Mouse (Mus musculus): ENCODE data around the gene Cyth1.

Cyth1 gene

DNA sequence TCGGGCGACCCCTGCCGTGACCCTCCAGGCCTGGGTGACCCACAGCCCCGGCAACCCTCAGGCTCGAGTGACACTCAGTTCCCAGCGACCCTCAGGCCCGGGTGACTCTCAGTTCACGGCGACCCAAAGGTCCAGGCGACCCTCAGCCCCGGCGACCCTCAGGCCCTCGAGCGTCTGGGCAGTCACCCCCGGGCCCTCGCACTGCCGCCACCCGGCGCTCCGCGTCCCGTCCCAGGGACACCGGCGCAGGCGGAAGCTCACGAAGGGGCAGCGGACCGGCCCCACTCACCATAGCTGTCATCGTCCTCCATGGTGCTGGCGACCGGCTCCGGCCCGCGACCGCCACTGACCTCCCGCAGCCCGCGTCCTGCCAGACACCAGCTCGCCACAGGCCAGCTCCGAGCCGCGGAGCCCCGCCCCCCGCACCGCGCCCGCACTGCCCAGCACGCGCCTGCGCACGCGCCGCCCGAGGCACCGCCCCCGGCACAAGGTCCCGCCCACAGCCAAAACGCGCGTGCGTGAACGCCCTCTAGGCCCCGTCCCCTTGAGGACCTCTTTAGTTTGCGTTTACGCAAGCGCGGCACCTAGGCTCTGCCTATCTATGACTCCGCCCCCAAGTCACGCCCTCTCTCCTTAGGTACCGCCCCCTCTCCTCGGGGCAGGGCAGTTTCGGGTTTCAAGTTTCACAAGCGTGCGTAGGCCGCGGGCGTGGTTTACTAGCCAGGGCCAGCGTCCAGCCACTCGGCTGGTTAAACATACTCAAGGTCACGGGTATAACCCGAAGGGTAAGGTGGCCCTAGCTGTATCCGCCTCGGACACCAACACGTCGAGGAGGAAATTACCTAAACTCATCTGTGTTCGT lies at the start of gene Cyth1:
Cyth1 (minus strand) TSS at position 443 of the 862 bp plus-strand sequence.
- peak; percentile 99 for DNase-seq

- peak in 1 of 2 experiments; percentile 50 for DNase-seq
These were observed 49.6 kb upstream of the Cyth1 start for GRCm38 (mm10) chr11:118297967-118298366.

GRCm38 (mm10) chr11:118295026-118295425 lies 46.6 kb upstream of the Cyth1 start:
- DNase-seq: no peak

GRCm38 (mm10) chr11:118292671-118293070 lies 44.3 kb upstream of the Cyth1 start:
- DNase-seq: peak; percentile 38 to 65

GRCm38 (mm10) chr11:118289999-118290889 lies 41.9 kb upstream of the Cyth1 start, which contains the start of gene Usp36:
TSS of gene Usp36 (minus strand) at chr11:118290244.
- peak; percentile 100 for DNase-seq

- no peak for DNase-seq
These were observed 41.2 kb upstream of the Cyth1 start for GRCm38 (mm10) chr11:118289562-118289961.

- peak; percentile 31 to 49 for DNase-seq
These were observed 40.7 kb upstream of the Cyth1 start for GRCm38 (mm10) chr11:118289037-118289511.

DNA sequence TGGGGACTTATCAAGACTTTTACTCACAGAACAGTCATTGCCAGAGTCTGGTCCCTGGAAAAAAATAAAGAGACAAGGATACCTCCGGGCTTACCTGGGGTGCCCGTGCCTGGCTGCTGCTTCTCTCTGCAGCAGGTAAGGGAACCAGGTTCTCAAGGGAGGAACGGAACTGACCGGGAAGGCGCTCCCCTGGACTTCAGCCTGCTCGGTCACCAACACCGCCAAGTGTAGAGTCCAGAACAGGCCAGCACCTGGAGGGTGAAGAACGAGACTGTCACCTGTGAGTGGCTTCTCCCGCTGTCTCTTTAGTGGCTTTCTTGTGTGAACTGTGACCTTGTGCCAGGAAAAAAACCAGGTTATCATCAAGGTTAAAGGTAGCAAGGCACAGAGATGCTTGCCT lies 39.2 kb upstream of the Cyth1 start:
- DNase-seq: no peak

DNA sequence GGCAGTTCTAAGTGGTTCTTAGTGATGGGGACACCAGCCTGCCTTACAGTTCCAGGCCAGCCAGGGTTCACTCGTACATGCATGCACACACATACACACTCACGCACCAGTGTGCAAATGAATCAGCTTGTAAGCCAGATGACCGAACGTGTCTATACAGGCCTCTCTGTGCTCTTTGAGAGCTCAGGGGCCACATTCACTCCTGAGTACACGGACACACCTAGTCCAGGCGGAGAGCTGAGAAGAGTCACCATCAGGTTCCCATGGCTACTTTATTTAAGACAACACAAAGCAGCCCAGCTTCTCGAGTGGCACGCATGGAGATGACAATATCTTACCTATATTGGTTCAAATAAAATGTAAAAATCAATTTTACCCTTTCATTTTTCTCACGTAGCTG lies 38.0 kb upstream of the Cyth1 start:
- no peak for DNase-seq

- no peak for DNase-seq
These were observed 37.4 kb upstream of the Cyth1 start for GRCm38 (mm10) chr11:118285791-118286190.

DNA sequence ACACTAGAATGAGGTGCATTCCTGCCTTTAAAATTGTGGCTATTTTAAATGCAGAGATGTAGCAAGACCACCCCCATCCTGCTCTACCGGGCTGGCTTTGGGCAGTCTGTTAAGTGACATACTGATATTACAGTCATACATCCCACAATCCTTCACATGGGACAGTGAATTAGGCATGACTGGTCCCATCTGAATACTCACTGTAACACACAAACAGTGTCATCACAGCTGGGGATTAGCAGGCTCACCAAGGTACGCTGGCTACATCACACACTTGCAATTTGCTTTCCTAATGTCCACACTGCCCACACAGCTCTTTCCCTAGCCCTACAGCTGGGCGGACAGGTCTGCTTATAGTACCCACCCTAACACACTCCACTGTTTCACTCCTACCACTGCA lies 31.8 kb upstream of the Cyth1 start:
- DNase-seq: no peak

GRCm38 (mm10) chr11:118276328-118276727 lies 27.9 kb upstream of the Cyth1 start:
- no peak for DNase-seq

DNA sequence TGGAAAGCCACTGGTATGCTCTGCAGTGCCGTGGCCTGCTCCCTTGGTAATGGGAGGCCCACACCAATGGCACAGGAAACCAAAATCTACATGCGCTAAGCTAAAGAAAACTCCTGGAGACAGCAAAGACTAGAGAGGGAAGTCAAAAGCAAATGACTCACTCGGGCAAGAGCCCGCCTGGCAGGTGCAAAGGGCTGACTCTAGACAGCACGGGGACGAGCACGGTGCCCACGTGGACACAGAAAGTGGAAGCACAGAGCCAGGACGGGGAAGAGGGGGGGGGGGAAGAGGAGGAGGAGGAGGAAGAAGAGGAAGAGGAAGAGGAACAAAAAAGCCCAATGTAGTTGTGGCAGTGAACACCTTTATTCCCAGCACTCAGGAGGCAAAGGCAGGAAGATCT lies 26.7 kb upstream of the Cyth1 start:
- DNase-seq: no peak

- DNase-seq: peak; percentile 48 to 61
These were observed 21.4 kb upstream of the Cyth1 start for GRCm38 (mm10) chr11:118269827-118270226.

DNA sequence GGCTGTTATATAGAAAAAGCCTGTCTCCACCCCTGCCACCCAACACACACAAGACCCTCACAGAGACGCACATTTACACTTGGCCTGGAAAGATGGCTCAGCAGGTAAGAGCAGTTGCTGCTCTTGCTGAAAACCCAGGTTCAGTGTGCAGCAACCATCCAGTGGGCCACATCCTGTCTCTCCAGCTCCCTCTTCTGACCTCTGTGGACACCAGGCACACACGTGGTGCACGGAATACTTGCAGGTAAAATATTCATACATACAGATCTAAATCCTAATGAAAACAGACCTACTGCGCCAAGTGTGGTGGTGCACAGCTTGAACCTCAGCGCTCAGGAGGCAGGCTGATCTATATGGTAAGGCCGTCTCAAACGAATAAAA lies 18.3 kb upstream of the Cyth1 start:
- no peak for DNase-seq

DNA sequence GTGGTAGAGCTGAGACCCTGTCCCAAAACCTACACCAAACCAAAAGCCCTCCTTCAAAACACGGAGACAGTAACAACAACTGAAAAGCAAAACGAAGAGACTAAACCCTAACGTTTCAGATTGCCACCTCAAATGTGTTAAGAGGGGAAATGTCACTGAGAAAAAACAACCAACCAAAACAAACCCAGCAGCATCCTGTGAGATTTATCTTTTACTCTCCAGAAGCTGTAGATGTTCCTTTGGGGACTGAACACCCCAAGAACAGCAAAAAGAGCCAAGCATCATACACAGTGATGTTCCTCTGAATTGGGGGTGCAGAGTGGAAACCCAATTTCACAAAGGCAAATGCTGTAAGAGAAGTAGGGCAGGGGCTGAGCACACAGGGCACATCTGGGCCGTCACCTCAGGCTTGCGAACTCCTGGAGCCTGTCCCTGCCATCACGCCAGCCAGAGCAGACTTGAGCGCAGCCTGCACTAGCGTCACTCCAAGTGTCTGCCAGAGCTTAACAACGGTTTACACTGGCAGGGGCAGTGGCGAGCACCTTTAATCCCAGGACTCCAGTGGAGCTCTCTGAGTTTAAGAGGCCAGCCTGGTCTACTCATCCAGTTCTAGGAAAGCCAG lies 17.8 kb upstream of the Cyth1 start:
- no peak for DNase-seq

- DNase-seq: no peak
These were observed 17.2 kb upstream of the Cyth1 start for GRCm38 (mm10) chr11:118265621-118266020.

DNA sequence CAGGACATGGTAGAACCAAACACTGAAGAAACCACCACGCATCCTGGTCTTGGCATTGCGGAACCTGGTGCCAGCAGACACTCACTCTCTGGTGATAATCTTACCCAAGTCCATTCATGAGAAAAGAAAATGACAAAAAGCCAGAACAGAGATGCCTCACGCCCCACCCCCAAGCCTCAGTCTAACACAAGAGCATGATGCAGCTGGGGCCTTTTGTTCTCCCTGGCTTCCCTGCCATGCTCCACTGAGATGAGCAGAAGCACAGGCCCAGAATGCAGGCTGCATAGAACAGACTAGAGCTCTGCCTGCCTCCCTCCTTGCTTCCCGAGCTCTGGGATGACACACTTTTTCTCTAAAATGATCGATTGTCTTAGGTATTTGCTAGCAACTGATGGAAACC lies 14.8 kb upstream of the Cyth1 start:
- DNase-seq: peak; percentile 29 to 50

DNA sequence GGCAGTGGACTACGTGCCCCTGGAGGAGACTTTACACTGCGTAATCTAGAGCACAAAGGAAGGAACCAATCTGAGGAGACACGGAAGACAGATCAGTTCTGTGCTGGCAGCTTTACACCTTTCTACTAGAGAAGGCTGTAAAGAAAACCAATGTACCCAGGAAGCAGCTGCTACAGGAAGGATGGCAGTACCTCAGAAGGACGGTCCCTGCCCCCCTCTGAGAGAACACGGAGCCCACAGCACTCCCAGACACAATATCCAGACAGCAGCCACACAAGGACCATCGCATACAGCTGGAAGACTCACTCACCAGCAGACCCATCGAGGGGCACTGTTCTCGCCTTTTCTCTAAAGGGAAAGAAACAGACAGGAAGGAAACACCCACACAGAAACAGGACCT lies 11.7 kb upstream of the Cyth1 start:
- DNase-seq: no peak

- DNase-seq: no peak
These were observed 11.2 kb upstream of the Cyth1 start for GRCm38 (mm10) chr11:118259580-118259979.

- DNase-seq: no peak
These were observed 8.0 kb upstream of the Cyth1 start for GRCm38 (mm10) chr11:118256371-118256770.

DNA sequence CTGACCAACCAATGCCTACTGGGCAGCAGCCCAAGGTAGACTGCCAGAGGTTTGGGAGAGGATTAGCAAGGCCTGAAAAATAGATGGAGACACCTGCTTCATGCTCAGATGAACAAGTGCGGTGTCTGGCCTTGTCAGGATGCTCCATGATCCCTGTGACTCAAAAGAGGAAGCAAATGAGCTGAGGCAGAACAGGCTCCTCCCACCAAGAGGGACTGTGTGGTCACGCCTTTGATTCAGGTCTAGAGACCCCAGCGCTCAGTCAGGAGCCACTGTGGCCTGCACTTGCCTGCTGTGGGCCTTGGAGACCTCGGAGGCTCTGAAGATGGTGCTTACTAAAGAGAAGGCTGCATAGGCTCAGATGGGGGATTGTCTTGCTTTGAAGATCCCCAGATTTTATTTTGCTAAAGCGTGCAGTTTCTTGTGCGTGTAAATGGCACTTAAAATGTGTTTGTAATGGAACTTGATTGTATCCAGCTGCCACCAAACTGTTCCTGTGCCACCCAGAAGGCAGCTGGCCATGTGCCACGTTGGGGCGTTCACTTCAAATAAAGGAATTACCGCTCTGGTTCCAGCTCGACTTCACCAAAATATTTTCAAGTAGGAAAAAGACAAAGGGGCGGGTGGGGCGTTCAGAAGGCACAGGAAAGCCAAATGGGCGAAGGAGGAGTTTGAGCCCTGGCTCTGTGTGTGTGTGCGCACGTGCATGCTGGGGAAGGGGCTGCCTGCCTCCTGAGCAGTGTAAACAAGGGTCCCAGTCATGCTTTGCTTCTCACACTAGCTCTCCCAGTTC lies 6.0 kb upstream of the Cyth1 start:
- DNase-seq: peak; percentile 96
